Mouse (Mus musculus) gastrocnemius, adult 18-20 months (tissue): ENCODE data around the gene Galr2. TPM values are rescaled to one million over a fixed set of nuclear protein-coding genes. Genes with fewer than 3 reads are reported as not detected.

Experiments used
- DNase-seq: peaks from one replicate; pipeline ENCODE4 v3.0.0; 2021; ENCODE audit warnings: low spot score
- total RNA-seq, 2 experiments: library from RNA; stranded (reverse); gene quantifications; 2 replicates each; pipeline ENCODE4 v1.2.3; 2021

The Galr2 gene
- total RNA-seq, 2 experiments from 2014 or later: 0.19 TPM; not detected in 1

- peak; percentile 19 for DNase-seq
Measured at GRCm38 (mm10) chr11:116307019-116307725, 26.4 kb downstream of the Galr2 start, which contains the start of gene Exoc7. TSS of gene Exoc7 (minus strand) at chr11:116307233.

- no peak for DNase-seq
Measured at GRCm38 (mm10) chr11:116307762-116308531, 27.2 kb downstream of the Galr2 start.

- DNase-seq: no peak
Measured at GRCm38 (mm10) chr11:116309601-116310000, 28.9 kb downstream of the Galr2 start.

- DNase-seq: no peak
Measured at GRCm38 (mm10) chr11:116311169-116311568, 30.4 kb downstream of the Galr2 start.

GRCm38 (mm10) chr11:116312359-116312758 lies 31.6 kb downstream of the Galr2 start:
- DNase-seq: no peak

GRCm38 (mm10) chr11:116318719-116319659 lies 38.2 kb downstream of the Galr2 start:
- peak; percentile 89 for DNase-seq

GRCm38 (mm10) chr11:116326963-116327603 lies 46.3 kb downstream of the Galr2 start:
- DNase-seq: no peak

- DNase-seq: no peak
Measured at GRCm38 (mm10) chr11:116329314-116330210, 48.8 kb downstream of the Galr2 start.

GRCm38 (mm10) chr11:116330211-116330518 lies 49.4 kb downstream of the Galr2 start:
- DNase-seq: no peak

- DNase-seq: no peak
Measured at GRCm38 (mm10) chr11:116332232-116332982, 51.7 kb downstream of the Galr2 start.

GRCm38 (mm10) chr11:116332983-116333270 lies 52.2 kb downstream of the Galr2 start:
- DNase-seq: no peak

Other genes with a start within 250 kb of the Galr2 start
- under 1 TPM; 0.23 to 0.88 TPM for gene Unc13d, start 203.0 kb upstream of the Galr2 start, total RNA-seq
- 10 to 100 TPM; 91.4 to 92.8 TPM for gene Wbp2, start 193.9 kb upstream of the Galr2 start, total RNA-seq
- gene Trim47, start 153.7 kb upstream of the Galr2 start, total RNA-seq: 1 to 10 TPM; 8.1 to 9.6 TPM
- 1 to 10 TPM; 4.2 to 4.6 TPM for gene Trim65, start 149.8 kb upstream of the Galr2 start, total RNA-seq
- gene Mrpl38, start 142.1 kb upstream of the Galr2 start, total RNA-seq: 10 to 100 TPM; 48.4 to 52.9 TPM
- 10 to 100 TPM in 1 of 2 experiments, 1 to 10 TPM in 1; 8.9 to 11.0 TPM for gene Fbf1, start 112.8 kb upstream of the Galr2 start, total RNA-seq
- gene Ten1, start 82.1 kb upstream of the Galr2 start, total RNA-seq: 10 to 100 TPM; 16.9 to 20.4 TPM
- gene Acox1, start 81.9 kb upstream of the Galr2 start, total RNA-seq: 100 to 1,000 TPM in 1 of 2 experiments, 10 to 100 TPM in 1; 99.6 to 109 TPM
- under 1 TPM; 0.02 to 0.07 TPM for gene Evpl, start 42.9 kb upstream of the Galr2 start, total RNA-seq
- gene Srp68, start 6.7 kb upstream of the Galr2 start, total RNA-seq: 10 to 100 TPM; 82.5 to 88.8 TPM
- gene Exoc7, start 26.3 kb downstream of the Galr2 start, total RNA-seq: 10 to 100 TPM; 69.0 to 86.7 TPM
- under 1 TPM in 1 of 2 experiments, not detected in 1; 0.14 TPM for gene Foxj1, start 54.5 kb downstream of the Galr2 start, total RNA-seq
- gene Rnf157, start 132.1 kb downstream of the Galr2 start, total RNA-seq: 10 to 100 TPM; 24.2 to 27.5 TPM
- 10 to 100 TPM; 32.1 to 45.8 TPM for gene Ubald2, start 153.2 kb downstream of the Galr2 start, total RNA-seq
- not detected for gene Qrich2, start 185.3 kb downstream of the Galr2 start, total RNA-seq
- 10 to 100 TPM; 12.3 to 12.5 TPM for gene Prpsap1, start 213.3 kb downstream of the Galr2 start, total RNA-seq
- gene Sphk1, start 250.0 kb downstream of the Galr2 start, total RNA-seq: under 1 TPM; 0.80 to 0.88 TPM